Mouse (Mus musculus) C2C12 (cell line): ENCODE data around the gene Brsk2.

Source experiments
- CEBPB ChIP-seq: IDR thresholded peaks from one replicate; pipeline ENCODE4 v1.6.1; 2011; ENCODE audit warnings: low read depth, mild to moderate bottlenecking, control low read depth, moderate library complexity
- CTCF ChIP-seq: IDR thresholded peaks from one replicate; pipeline ENCODE4 v1.5.1; 2011; ENCODE audit not compliant: control insufficient read depth, insufficient read depth, insufficient read length
- FOSL1 ChIP-seq: IDR thresholded peaks from one replicate; pipeline ENCODE4 v1.8.0; 2011; ENCODE audit warnings: mild to moderate bottlenecking, low read length; ENCODE audit not compliant: poor library complexity, insufficient read depth, severe bottlenecking
- MAX ChIP-seq: IDR thresholded peaks from one replicate; pipeline ENCODE4 v1.6.1; 2011; ENCODE audit warnings: mild to moderate bottlenecking, control low read depth
- MYOG ChIP-seq: IDR thresholded peaks from one replicate; pipeline ENCODE4 v1.6.1; 2011; ENCODE audit not compliant: control insufficient read depth, insufficient read length; ENCODE audit errors: extremely low read depth
- USF1 ChIP-seq: IDR thresholded peaks from one replicate; pipeline ENCODE4 v1.6.1; 2011; ENCODE audit warnings: low read depth, mild to moderate bottlenecking, control low read depth, moderate library complexity

DNA sequence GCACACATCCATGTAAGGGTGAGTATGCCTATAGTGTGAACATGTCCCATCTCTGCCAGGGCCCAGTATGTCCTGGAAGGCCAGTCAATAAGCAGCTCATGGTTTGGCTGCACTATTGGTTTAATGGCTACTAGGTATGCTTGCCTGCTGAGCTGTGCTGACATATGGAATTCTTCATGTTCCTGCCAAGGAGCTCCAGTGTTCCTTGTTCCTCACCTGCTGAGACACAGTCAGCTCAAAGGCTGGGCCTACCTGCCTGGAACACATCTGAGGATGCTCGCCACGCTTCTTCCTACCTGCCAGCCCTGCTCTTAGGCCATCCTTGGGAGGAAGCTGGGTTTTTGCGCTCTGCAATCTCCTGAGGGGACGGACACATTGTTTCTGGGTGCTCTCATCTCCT lies 29.7 kb downstream of the Brsk2 start:
- TF ChIP-seq USF1 = no peak
- no peak for TF ChIP-seq CTCF
- no peak for TF ChIP-seq MYOG
- no peak for TF ChIP-seq CEBPB
- TF ChIP-seq MAX = no peak
- TF ChIP-seq FOSL1 = no peak
